Comparison of ENCODE assay signal across 21 mouse cellular contexts in genomic region chr11:113190520-113190919, GRCm38 (mm10).
A peak's percentile ranks its signal among the peaks of the same experiment; 100 is the strongest.
DNase-seq lines count a peak whose midpoint lies in the region; ATAC-seq lines count a peak whose summit lies in the region.
"Had no signal": no experiment of that assay in that cellular context is flagged by ENCODE, and none has a peak within 500 bp of the region (broad histone marks: within the 10 kb centered on the region; RNA-seq: fewer than 3 reads in every experiment).

No protein-coding gene starts in this region.

- H3K9me3 ChIP-seq in forebrain, embryonic 13.5 days (replicated peaks): no peaks in the 10 kb centered on the region
- no peaks in the 10 kb centered on the region for H3K9me3 ChIP-seq in forebrain, embryonic 15.5 days
- no peaks in the 10 kb centered on the region for H3K9me3 ChIP-seq in limb, embryonic 13.5 days
- H3K9me3 ChIP-seq: kidney, embryonic 15.5 days had no signal

- H3K9ac ChIP-seq in forebrain, embryonic 13.5 days: no peak overlapping the region
- H3K9ac ChIP-seq in forebrain, embryonic 15.5 days (replicated peaks): no peak overlapping the region
- H3K9ac ChIP-seq in limb, embryonic 13.5 days: no peak overlapping the region
- H3K9ac ChIP-seq: kidney, embryonic 15.5 days had no signal

- H3K27ac ChIP-seq in forebrain, embryonic 13.5 days: peak overlapping the region; percentile 95; the same call in 1 of the 2 replicates
- no peak overlapping the region for H3K27ac ChIP-seq in forebrain, embryonic 15.5 days (replicated peaks)
- H3K27ac ChIP-seq in limb, embryonic 13.5 days: no peak overlapping the region
- H3K27ac ChIP-seq: kidney, embryonic 15.5 days had no signal

- peak; percentile 88 for DNase-seq in CD4-positive, CD25-positive, alpha-beta regulatory T cell, adult 2 months (ENCODE audit: low read depth, low spot score)
- peak; percentile 85 for DNase-seq in T-cell, adult 2 months (ENCODE audit: low spot score)
- DNase-seq in left cerebral cortex, postnatal 10 days (ENCODE audit: extremely low spot score in 1 of 2, low spot score in 2 of 2): no peak
- DNase-seq in ovary, adult 18-20 months (ENCODE audit: low spot score): no peak
- DNase-seq in gastrocnemius, adult 18-20 months (ENCODE audit: low spot score): no peak
- DNase-seq: adrenal gland, adult 2 months; cerebellum, adult 2 months; cerebellum, postnatal 36 days; kidney, postnatal 4 days; lung, adult 18-20 months; lung, postnatal 14 days; right cerebral cortex, adult 18-20 months; thymus, postnatal 25 days had no signal

- H3K4me3 ChIP-seq in forebrain, embryonic 13.5 days: no peak overlapping the region
- H3K4me3 ChIP-seq in forebrain, embryonic 15.5 days: no peak overlapping the region
- no peak overlapping the region for H3K4me3 ChIP-seq in limb, embryonic 13.5 days
- H3K4me3 ChIP-seq: kidney, embryonic 15.5 days; megakaryocyte, embryonic 14.5 days had no signal

- ATAC-seq in forebrain, embryonic 13.5 days: no peak
- no peak for ATAC-seq in forebrain, embryonic 15.5 days (replicated peaks)
- ATAC-seq in limb, embryonic 13.5 days (ENCODE audit: low FRiP score, low read depth): no peak
- ATAC-seq: intestine, embryonic 16.5 days; midbrain, embryonic 16.5 days had no signal

- no peaks in the 10 kb centered on the region for H3K36me3 ChIP-seq in forebrain, embryonic 13.5 days (ENCODE audit: poor library complexity, severe bottlenecking)
- H3K36me3 ChIP-seq in forebrain, embryonic 15.5 days: no peaks in the 10 kb centered on the region
- H3K36me3 ChIP-seq in limb, embryonic 13.5 days: no peaks in the 10 kb centered on the region
- H3K36me3 ChIP-seq: G1E; kidney, embryonic 15.5 days had no signal

- no peaks in the 10 kb centered on the region for H3K27me3 ChIP-seq in forebrain, embryonic 13.5 days
- H3K27me3 ChIP-seq in forebrain, embryonic 15.5 days: no peaks in the 10 kb centered on the region
- peaks cover 3% of the 10 kb centered on the region; the same call in 1 of the 2 replicates for H3K27me3 ChIP-seq in limb, embryonic 13.5 days
- H3K27me3 ChIP-seq: kidney, embryonic 15.5 days had no signal

- H3K4me2 ChIP-seq in forebrain, embryonic 13.5 days: no peak overlapping the region
- no peak overlapping the region for H3K4me2 ChIP-seq in forebrain, embryonic 15.5 days (replicated peaks)
- H3K4me2 ChIP-seq in limb, embryonic 13.5 days (replicated peaks): 0 out of 2 replicates have a peak overlapping the region, but pooled peaks have one; percentile 0
- H3K4me2 ChIP-seq: kidney, embryonic 15.5 days had no signal

- peaks cover 84% of the 10 kb centered on the region for H3K4me1 ChIP-seq in forebrain, embryonic 13.5 days
- peaks cover 76% of the 10 kb centered on the region for H3K4me1 ChIP-seq in forebrain, embryonic 15.5 days
- H3K4me1 ChIP-seq in limb, embryonic 13.5 days: peaks cover 77% of the 10 kb centered on the region
- H3K4me1 ChIP-seq: megakaryocyte, embryonic 14.5 days had no signal

- intact Hi-C loops in left cerebral cortex, postnatal 10 days (cut with DNase I): no loop called here

- WGBS in forebrain, embryonic 13.5 days: 75% methylated on average over 4 of the region's 4 CpGs
- 75% methylated on average over 4 of the region's 4 CpGs for WGBS in forebrain, embryonic 15.5 days
- 79% methylated on average over 4 of the region's 4 CpGs for WGBS in limb, embryonic 13.5 days

Comparison
In these comparisons a context has a peak if more than half of its experiments do, and no peak if none do; other contexts are left out.
1. DNase-seq: peak in CD4-positive, CD25-positive, alpha-beta regulatory T cell, adult 2 months (single experiment) and T-cell, adult 2 months (single experiment); none in left cerebral cortex, postnatal 10 days (0 of 2), ovary, adult 18-20 months (single experiment) and gastrocnemius, adult 18-20 months (single experiment).